Comparison of ENCODE assay signal across 10 mouse cellular contexts in genomic region chr13:97939433-97940160, GRCm38 (mm10).
DNase-seq lines count a peak whose midpoint lies in the region; ATAC-seq and TF ChIP-seq lines count a peak whose summit lies in the region.
"Had no signal": no experiment of that assay in that cellular context is flagged by ENCODE, and none has a peak within 500 bp of the region (broad histone marks: within the 10 kb centered on the region; RNA-seq: fewer than 3 reads in every experiment).

No protein-coding gene starts in this region.

- no peak overlapping the region for H3K4me3 ChIP-seq in forebrain, postnatal 0 days (ENCODE audit: low read depth, low read length)
- no peak overlapping the region for H3K4me3 ChIP-seq in forebrain, embryonic 15.5 days
- no peak overlapping the region for H3K4me3 ChIP-seq in intestine, embryonic 15.5 days (replicated peaks)
- H3K4me3 ChIP-seq: heart, embryonic 13.5 days; neural tube, embryonic 13.5 days had no signal

- H3K4me1 ChIP-seq in forebrain, postnatal 0 days (ENCODE audit: insufficient read depth): no peaks in the 10 kb centered on the region
- H3K4me1 ChIP-seq in forebrain, embryonic 15.5 days: peaks cover 11% of the 10 kb centered on the region
- H3K4me1 ChIP-seq in intestine, embryonic 15.5 days (replicated peaks): peaks cover 5% of the 10 kb centered on the region
- H3K4me1 ChIP-seq: heart, embryonic 13.5 days had no signal

- no peak overlapping the region for H3K27ac ChIP-seq in forebrain, postnatal 0 days (ENCODE audit: low read depth, low read length)
- no peak overlapping the region for H3K27ac ChIP-seq in forebrain, embryonic 15.5 days (replicated peaks)
- H3K27ac ChIP-seq in intestine, embryonic 15.5 days: no peak overlapping the region
- H3K27ac ChIP-seq: heart, embryonic 13.5 days; neural tube, embryonic 13.5 days had no signal

- H3K27me3 ChIP-seq in forebrain, postnatal 0 days (ENCODE audit: insufficient read depth, low read length): no peaks in the 10 kb centered on the region
- no peaks in the 10 kb centered on the region for H3K27me3 ChIP-seq in forebrain, embryonic 15.5 days
- no peaks in the 10 kb centered on the region for H3K27me3 ChIP-seq in intestine, embryonic 15.5 days (replicated peaks)
- H3K27me3 ChIP-seq: heart, embryonic 13.5 days; neural tube, embryonic 13.5 days had no signal

- no peaks in the 10 kb centered on the region for H3K36me3 ChIP-seq in forebrain, postnatal 0 days (ENCODE audit: insufficient read depth)
- no peaks in the 10 kb centered on the region for H3K36me3 ChIP-seq in forebrain, embryonic 15.5 days
- H3K36me3 ChIP-seq in intestine, embryonic 15.5 days: no peaks in the 10 kb centered on the region
- H3K36me3 ChIP-seq: neural tube, embryonic 13.5 days had no signal

- peak; percentile 47 for DNase-seq in forebrain, postnatal 0 days
- DNase-seq in right cerebral cortex, postnatal 14 days: peak; percentile 52
- DNase-seq in right cerebral cortex, postnatal 36 days (ENCODE audit: low spot score in 2 of 2): no peak
- peak; percentile 14 for DNase-seq in lung, postnatal 25 days (ENCODE audit: low spot score)
- DNase-seq in urinary bladder, adult 18-20 months (ENCODE audit: low spot score in 2 of 2): no peak

- ATAC-seq in forebrain, postnatal 0 days: peak; percentile 40; the same call in 1 of the 2 replicates
- ATAC-seq in forebrain, embryonic 15.5 days (replicated peaks): no peak
- ATAC-seq in intestine, embryonic 15.5 days: 0 out of 2 replicates have a peak, but pooled peaks have one; percentile 44
- no peak for ATAC-seq in granulocyte monocyte progenitor cell, adult 5-6 weeks (replicated peaks; ENCODE audit: poor library complexity, severe bottlenecking)

- no peak overlapping the region for H3K9ac ChIP-seq in forebrain, postnatal 0 days
- H3K9ac ChIP-seq in forebrain, embryonic 15.5 days (replicated peaks): no peak overlapping the region
- no peak overlapping the region for H3K9ac ChIP-seq in intestine, embryonic 15.5 days
- H3K9ac ChIP-seq: heart, embryonic 13.5 days; neural tube, embryonic 13.5 days had no signal

- WGBS in forebrain, postnatal 0 days: 64% methylated on average over 15 of the region's 15 CpGs
- 69% methylated on average over 15 of the region's 15 CpGs for WGBS in forebrain, embryonic 15.5 days
- WGBS in intestine, embryonic 15.5 days: 68% methylated on average over 15 of the region's 15 CpGs

- peak; percentile 58 for TF ChIP-seq CTCF in forebrain, postnatal 0 days (IDR thresholded peaks at IDR 0.05; ENCODE audit: low read depth)

- no peaks in the 10 kb centered on the region for H3K9me3 ChIP-seq in forebrain, postnatal 0 days (ENCODE audit: low read length)
- no peaks in the 10 kb centered on the region for H3K9me3 ChIP-seq in forebrain, embryonic 15.5 days
- no peaks in the 10 kb centered on the region for H3K9me3 ChIP-seq in intestine, embryonic 15.5 days
- H3K9me3 ChIP-seq: heart, embryonic 13.5 days; neural tube, embryonic 13.5 days had no signal

- H3K4me2 ChIP-seq in forebrain, postnatal 0 days (ENCODE audit: low read depth): no peak overlapping the region
- no peak overlapping the region for H3K4me2 ChIP-seq in forebrain, embryonic 15.5 days (replicated peaks)
- no peak overlapping the region for H3K4me2 ChIP-seq in intestine, embryonic 15.5 days (replicated peaks)
- H3K4me2 ChIP-seq: heart, embryonic 13.5 days; neural tube, embryonic 13.5 days had no signal

Comparison
In these comparisons a context has a peak if more than half of its experiments do, and no peak if none do; other contexts are left out.
1. ATAC-seq: peak in forebrain, postnatal 0 days (single experiment) and intestine, embryonic 15.5 days (single experiment); none in forebrain, embryonic 15.5 days (single experiment) and granulocyte monocyte progenitor cell, adult 5-6 weeks (single experiment).
2. DNase-seq: peak in forebrain, postnatal 0 days (single experiment), right cerebral cortex, postnatal 14 days (single experiment) and lung, postnatal 25 days (single experiment); none in right cerebral cortex, postnatal 36 days (0 of 2) and urinary bladder, adult 18-20 months (0 of 2).